ENCODE assay signal across 9 mouse cellular contexts in the genomic region with DNA sequence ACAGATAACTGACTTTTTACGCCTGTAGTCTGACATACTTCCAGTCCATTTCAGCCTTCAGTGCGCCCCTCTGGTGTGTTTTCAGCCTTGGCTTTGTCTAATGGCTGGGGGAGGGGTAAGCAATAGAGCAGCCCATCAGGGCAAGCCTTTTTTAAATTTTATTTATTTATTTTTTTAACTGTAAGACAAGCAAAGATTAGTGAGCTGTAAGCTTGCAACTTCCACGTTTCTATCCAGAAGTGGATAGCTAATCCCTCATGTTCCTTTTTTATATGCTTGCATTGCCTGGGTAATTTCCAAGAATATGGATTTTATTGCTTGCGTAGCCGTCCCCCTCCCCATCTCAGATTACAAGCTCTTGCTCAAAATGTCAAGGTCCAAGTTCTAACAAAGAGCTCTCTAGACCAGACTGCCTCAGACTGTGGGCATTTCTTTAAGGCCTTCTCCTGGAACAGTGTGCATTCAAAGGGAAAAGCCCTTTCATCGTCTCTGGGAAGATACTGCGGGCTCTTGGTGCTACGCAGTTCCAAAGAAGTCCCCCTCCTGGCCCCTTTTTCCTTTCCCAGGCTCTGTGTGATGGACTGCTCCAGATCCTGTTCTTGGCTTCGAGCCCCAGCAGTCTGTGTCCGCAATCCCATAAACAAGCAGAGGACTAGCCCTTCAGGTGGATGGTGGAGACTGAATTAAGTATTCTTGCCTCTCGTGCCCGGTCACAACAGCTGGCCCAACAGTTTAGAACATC.
DNase-seq lines count a peak whose midpoint lies in the region; ATAC-seq lines count a peak whose summit lies in the region.
"Had no signal": no experiment of that assay in that cellular context is flagged by ENCODE, and none has a peak within 500 bp of the region (broad histone marks: within the 10 kb centered on the region; RNA-seq: fewer than 3 reads in every experiment).

No protein-coding gene starts in this region.

- peaks cover 26% of the 10 kb centered on the region for H3K4me1 ChIP-seq in kidney, embryonic 14.5 days (ENCODE audit: control insufficient read depth, insufficient read depth, low read length)
- peaks cover 88% of the 10 kb centered on the region for H3K4me1 ChIP-seq in hindbrain, embryonic 10.5 days (replicated peaks)
- H3K4me1 ChIP-seq in midbrain, embryonic 16.5 days (ENCODE audit: control insufficient read depth, insufficient read depth, low read length): peaks cover 73% of the 10 kb centered on the region

- DNase-seq in kidney, adult 11 months: no peak
- peak; percentile 59 to 69 for DNase-seq in cerebellum, postnatal 36 days
- DNase-seq in hindbrain, embryonic 10.5 days (ENCODE audit: low spot score): peak; percentile 33
- no peak for DNase-seq in ovary, adult 18-20 months (ENCODE audit: low spot score)
- DNase-seq in urinary bladder, postnatal 25 days (ENCODE audit: low spot score): no peak
- DNase-seq in right cerebral cortex, adult 18-20 months: no peak

- ATAC-seq in kidney, embryonic 14.5 days (ENCODE audit: low FRiP score, low TSS enrichment): peak; percentile 29
- ATAC-seq in midbrain, embryonic 16.5 days: 0 out of 2 replicates have a peak, but pooled peaks have one; percentile 11

- H3K9me3 ChIP-seq in kidney, embryonic 14.5 days (ENCODE audit: control insufficient read depth, low read length): no peaks in the 10 kb centered on the region
- no peaks in the 10 kb centered on the region for H3K9me3 ChIP-seq in hindbrain, embryonic 10.5 days
- no peaks in the 10 kb centered on the region for H3K9me3 ChIP-seq in midbrain, embryonic 16.5 days (replicated peaks; ENCODE audit: control insufficient read depth, low read length, poor library complexity, severe bottlenecking)
- H3K9me3 ChIP-seq: G1E had no signal

- no peaks in the 10 kb centered on the region for H3K36me3 ChIP-seq in kidney, embryonic 14.5 days (ENCODE audit: control insufficient read depth, insufficient read depth, low read length)
- no peaks in the 10 kb centered on the region for H3K36me3 ChIP-seq in hindbrain, embryonic 10.5 days
- no peaks in the 10 kb centered on the region for H3K36me3 ChIP-seq in midbrain, embryonic 16.5 days (ENCODE audit: control insufficient read depth, insufficient read depth, low read length)
- H3K36me3 ChIP-seq: G1E had no signal

- H3K27me3 ChIP-seq in kidney, embryonic 14.5 days (ENCODE audit: control insufficient read depth, insufficient read depth, low read length): no peaks in the 10 kb centered on the region
- no peaks in the 10 kb centered on the region for H3K27me3 ChIP-seq in hindbrain, embryonic 10.5 days (ENCODE audit: insufficient read depth, poor library complexity, severe bottlenecking)
- no peaks in the 10 kb centered on the region for H3K27me3 ChIP-seq in midbrain, embryonic 16.5 days (ENCODE audit: control insufficient read depth, insufficient read depth, low read depth, low read length)

- H3K9ac ChIP-seq in kidney, embryonic 14.5 days (ENCODE audit: low read depth, low read length): 0 out of 2 replicates have a peak overlapping the region, but pooled peaks have one; percentile 12
- H3K9ac ChIP-seq in midbrain, embryonic 16.5 days (ENCODE audit: low read depth, low read length): no peak overlapping the region

- H3K4me2 ChIP-seq in kidney, embryonic 14.5 days (replicated peaks; ENCODE audit: low read depth, low read length): no peak overlapping the region
- H3K4me2 ChIP-seq in midbrain, embryonic 16.5 days (ENCODE audit: low read length): no peak overlapping the region

- peak overlapping the region; percentile 55; the same call in 1 of the 2 replicates for H3K27ac ChIP-seq in kidney, embryonic 14.5 days (ENCODE audit: low read depth, low read length)
- H3K27ac ChIP-seq in hindbrain, embryonic 10.5 days: peak overlapping the region; percentile 86
- H3K27ac ChIP-seq in midbrain, embryonic 16.5 days (ENCODE audit: low read length): peak overlapping the region; percentile 69

- 37% methylated on average over 12 of the region's 12 CpGs for WGBS in kidney, embryonic 14.5 days
- 44% methylated on average over 12 of the region's 12 CpGs for WGBS in hindbrain, embryonic 10.5 days
- 21% methylated on average over 12 of the region's 12 CpGs for WGBS in midbrain, embryonic 16.5 days

- no peak overlapping the region for H3K4me3 ChIP-seq in kidney, embryonic 14.5 days (ENCODE audit: low read length)
- H3K4me3 ChIP-seq in hindbrain, embryonic 10.5 days: no peak overlapping the region
- no peak overlapping the region for H3K4me3 ChIP-seq in midbrain, embryonic 16.5 days (ENCODE audit: low read depth, low read length)

Comparison
In these comparisons a context has a peak if more than half of its experiments do, and no peak if none do; other contexts are left out.
1. DNase-seq: peak in cerebellum, postnatal 36 days (2 of 2) and hindbrain, embryonic 10.5 days (single experiment); none in kidney, adult 11 months (single experiment), ovary, adult 18-20 months (single experiment), urinary bladder, postnatal 25 days (single experiment) and right cerebral cortex, adult 18-20 months (single experiment).
2. Peak in every context shown above with its lines, with median percentiles within 50 percentile points of each other: H3K27ac ChIP-seq.